Mouse (Mus musculus) brown adipose tissue, adult 24 weeks (tissue): Measurements from ENCODE around the gene Ahcyl1. TPM values are rescaled to one million over a fixed set of nuclear protein-coding genes. Genes with fewer than 3 reads are reported as not detected.

ENCODE experiments used
- H3K27ac ChIP-seq: fragments of 200-500 bp; replicated peaks from 2 replicates; pipeline ENCODE4 v1.5.1; 2012; ENCODE audit warnings: low read depth, mild to moderate bottlenecking, low read length
- H3K4me1 ChIP-seq: fragments of 200-500 bp; 2 replicates; pipeline ENCODE4 v1.6.1; 2012; ENCODE audit warnings: low read length, mixed read lengths; ENCODE audit not compliant: control insufficient read depth, insufficient read depth, insufficient read length
- H3K4me3 ChIP-seq: fragments of 200-500 bp; 2 replicates; pipeline ENCODE4 v1.5.1; 2012; ENCODE audit warnings: low read depth, mild to moderate bottlenecking, low read length, moderate library complexity; ENCODE audit not compliant: insufficient read depth
- polyA plus RNA-seq: library from polyadenylated mRNA; stranded (reverse); fragments of >200 nt; gene quantifications from 2 replicates; pipeline ENCODE4 v1.2.4, GENCODE M21; 2012; ENCODE audit not compliant: missing spikeins, insufficient read depth, insufficient read length

Ahcyl1 gene
- polyA plus RNA-seq, 1 experiment: 528 TPM

GRCm38 (mm10) chr3:107625536-107625935 lies 70.8 kb downstream of the Ahcyl1 start:
- no peak overlapping the region for H3K27ac ChIP-seq
- no peaks in the 10 kb centered on the region for H3K4me1 ChIP-seq
- H3K4me3 ChIP-seq: no peak overlapping the region

- no peaks in the 10 kb centered on the region for H3K4me1 ChIP-seq
- H3K4me3 ChIP-seq: no peak overlapping the region
- no peak overlapping the region for H3K27ac ChIP-seq
These were observed 71.9 kb downstream of the Ahcyl1 start for GRCm38 (mm10) chr3:107624424-107624823.

GRCm38 (mm10) chr3:107622537-107622936 lies 73.8 kb downstream of the Ahcyl1 start:
- Histone ChIP-seq H3K4me1 (no peaks in the 10 kb centered on the region), H3K4me3 (no peak overlapping the region), H3K27ac (no peak overlapping the region)

GRCm38 (mm10) chr3:107621286-107622075 lies 74.9 kb downstream of the Ahcyl1 start:
- H3K27ac ChIP-seq: no peak overlapping the region
- no peaks in the 10 kb centered on the region for H3K4me1 ChIP-seq

DNA sequence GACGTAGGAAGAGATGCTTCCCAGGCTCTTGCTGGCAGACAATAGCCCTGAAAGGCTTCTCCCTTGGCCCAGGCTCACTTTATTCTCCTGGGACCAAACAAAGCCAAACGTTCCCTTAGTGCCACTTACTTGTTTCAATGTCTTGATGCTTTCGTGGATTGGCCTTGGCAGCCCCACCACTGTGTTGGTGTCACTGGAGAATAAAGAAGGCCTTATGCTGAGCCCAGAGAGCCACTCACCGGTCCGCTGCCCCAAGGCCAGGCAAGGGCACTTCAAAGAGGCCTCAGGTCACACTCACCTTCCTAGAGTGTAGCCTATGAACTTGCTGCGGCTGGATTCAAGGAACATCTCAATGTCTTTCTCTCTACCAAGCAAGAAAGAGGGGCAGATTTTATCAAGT lies 76.4 kb downstream of the Ahcyl1 start:
- no peak overlapping the region for H3K27ac ChIP-seq
- H3K4me1 ChIP-seq: no peaks in the 10 kb centered on the region
- H3K4me3 ChIP-seq: no peak overlapping the region

More at GRCm38 (mm10) chr3:107621286-107622075, 74.9 kb downstream of the Ahcyl1 start:
- no peak overlapping the region for H3K4me3 ChIP-seq

GRCm38 (mm10) chr3:107617800-107618199 lies 78.6 kb downstream of the Ahcyl1 start:
- Histone ChIP-seq H3K4me3 (no peak overlapping the region), H3K27ac (no peak overlapping the region), H3K4me1 (no peaks in the 10 kb centered on the region)

Other genes starting within 250 kb of the Ahcyl1 start
- 0.48 and 0.50 TPM in 2 replicates for gene Kcnc4, start 237.0 kb downstream of the Ahcyl1 start, polyA plus RNA-seq
- 1.0 TPM in 1 of 2 replicates, not detected in the other for gene Slc6a17, start 178.5 kb downstream of the Ahcyl1 start, polyA plus RNA-seq
- gene Ubl4b, start 141.5 kb downstream of the Ahcyl1 start, polyA plus RNA-seq: not detected in 2 replicates
- gene Alx3, start 101.5 kb downstream of the Ahcyl1 start, polyA plus RNA-seq: not detected in 2 replicates
- gene Gm10961, start 65.2 kb downstream of the Ahcyl1 start, polyA plus RNA-seq: not detected in 2 replicates
- gene Strip1, start 64.9 kb downstream of the Ahcyl1 start, polyA plus RNA-seq: 21.9 and 27.7 TPM in 2 replicates
- 5.6 and 14.8 TPM in 2 replicates for gene Csf1, start 63.9 kb upstream of the Ahcyl1 start, polyA plus RNA-seq
- gene Eps8l3, start 180.7 kb upstream of the Ahcyl1 start, polyA plus RNA-seq: not detected in 2 replicates
- 117 and 121 TPM in 2 replicates for gene Gstm5, start 199.3 kb upstream of the Ahcyl1 start, polyA plus RNA-seq
- gene Gstm7, start 235.3 kb upstream of the Ahcyl1 start, polyA plus RNA-seq: 10.3 and 15.8 TPM in 2 replicates
- 3.1 and 7.9 TPM in 2 replicates for gene Gstm6, start 247.2 kb upstream of the Ahcyl1 start, polyA plus RNA-seq